ENCODE assay signal across 8 mouse cellular contexts in the genomic region with DNA sequence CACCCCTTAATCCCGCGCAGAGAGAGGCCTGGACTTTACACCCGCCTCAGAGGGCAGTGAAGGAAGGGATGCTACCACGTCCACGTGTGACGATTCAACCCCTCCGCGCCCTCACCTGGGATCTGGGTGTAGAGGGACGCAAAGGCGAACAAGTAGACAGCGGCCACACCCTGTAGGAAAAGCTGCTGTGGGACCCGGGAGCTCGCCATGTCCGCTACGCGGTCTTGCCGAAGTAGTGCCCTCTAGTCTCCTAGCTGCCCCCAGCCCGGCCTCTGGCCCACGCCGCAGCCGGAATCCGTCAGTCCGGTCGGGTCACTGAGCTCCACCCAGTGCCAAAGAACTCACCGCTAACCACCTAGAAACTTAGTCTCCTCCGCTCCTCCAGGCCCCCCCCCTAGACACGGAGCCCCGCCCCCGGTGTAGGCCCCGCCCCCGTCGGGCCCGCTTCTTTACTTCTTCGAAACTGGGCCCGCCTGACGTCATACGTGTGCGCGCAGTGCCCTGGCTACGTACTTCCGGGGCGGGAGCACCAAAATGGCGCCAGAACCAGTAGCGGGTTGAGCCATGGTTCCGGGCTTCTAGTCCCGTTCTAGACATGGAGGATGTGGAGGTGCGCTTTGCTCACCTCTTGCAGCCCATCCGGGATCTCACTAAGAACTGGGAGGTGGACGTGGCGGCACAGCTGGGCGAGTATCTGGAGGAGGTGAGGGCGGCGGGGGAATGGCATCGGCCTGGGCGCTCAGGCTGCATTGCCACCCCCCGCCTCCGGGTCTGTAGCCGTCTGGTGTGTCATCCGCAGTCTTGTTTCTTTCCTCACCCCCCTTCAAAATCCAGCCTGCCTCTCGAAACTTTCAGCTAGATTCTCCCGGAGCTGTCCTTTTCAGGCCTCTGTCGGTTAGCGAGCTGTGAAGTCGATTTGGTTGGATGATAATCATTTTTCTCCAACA. TPM values are rescaled to one million over a fixed set of nuclear protein-coding genes. Genes with fewer than 3 reads are reported as not detected.
DNase-seq lines count a peak whose midpoint lies in the region; ATAC-seq and TF ChIP-seq lines count a peak whose summit lies in the region.

Gene Lmf2 (minus strand): TSS at position 419 of the 947 bp plus-strand sequence.
Gene Ncaph2 (plus strand): TSS at position 479 of the 947 bp plus-strand sequence.

- no peaks in the 10 kb centered on the region for H3K9me3 ChIP-seq in embryonic facial prominence, embryonic 14.5 days (ENCODE audit: control insufficient read depth, low read length)
- no peaks in the 10 kb centered on the region for H3K9me3 ChIP-seq in limb, embryonic 14.5 days (ENCODE audit: control insufficient read depth, low read length)
- no peaks in the 10 kb centered on the region for H3K9me3 ChIP-seq in midbrain, postnatal 0 days (ENCODE audit: low read length)

- peaks cover 16% of the 10 kb centered on the region for H3K4me1 ChIP-seq in embryonic facial prominence, embryonic 14.5 days (ENCODE audit: control insufficient read depth, insufficient read depth, low read length)
- peaks cover 18% of the 10 kb centered on the region for H3K4me1 ChIP-seq in limb, embryonic 14.5 days (ENCODE audit: control insufficient read depth, insufficient read depth, low read length)
- peaks cover 5% of the 10 kb centered on the region; the same call in 1 of the 2 replicates for H3K4me1 ChIP-seq in midbrain, postnatal 0 days (ENCODE audit: insufficient read depth, low read length)

- peak; percentile 51; the same call in 1 of the 2 replicates for TF ChIP-seq POLR2A in limb, embryonic 14.5 days (IDR thresholded peaks at IDR 0.05; ENCODE audit: borderline replicate concordance, extremely low read depth, insufficient read depth, insufficient read length)

- ATAC-seq in embryonic facial prominence, embryonic 14.5 days (ENCODE audit: low read depth) = peak; percentile 91
- peak; percentile 94 for ATAC-seq in limb, embryonic 14.5 days (ENCODE audit: low FRiP score, low read depth)
- ATAC-seq in midbrain, postnatal 0 days (ENCODE audit: low FRiP score) = peak; percentile 88

- peak within 1 kb of the TSS; percentile 90 for H3K9ac ChIP-seq in embryonic facial prominence, embryonic 14.5 days (ENCODE audit: low read depth, low read length)
- peak within 1 kb of the TSS; percentile 83 for H3K9ac ChIP-seq in limb, embryonic 14.5 days (ENCODE audit: low read depth, low read length, severe bottlenecking)
- H3K9ac ChIP-seq in midbrain, postnatal 0 days (replicated peaks; ENCODE audit: low read length, poor library complexity, severe bottlenecking) = peak within 1 kb of the TSS; percentile 73

- no peaks in the 10 kb centered on the region for H3K27me3 ChIP-seq in embryonic facial prominence, embryonic 14.5 days (replicated peaks; ENCODE audit: control insufficient read depth, insufficient read depth, low read length)
- H3K27me3 ChIP-seq in limb, embryonic 14.5 days (ENCODE audit: control insufficient read depth, insufficient read depth, low read length) = no peaks in the 10 kb centered on the region
- no peaks in the 10 kb centered on the region for H3K27me3 ChIP-seq in midbrain, postnatal 0 days (ENCODE audit: insufficient read depth, low read length)

- peak within 1 kb of the TSS; percentile 86 for H3K4me3 ChIP-seq in embryonic facial prominence, embryonic 14.5 days (ENCODE audit: low read depth, low read length)
- peak within 1 kb of the TSS; percentile 89 for H3K4me3 ChIP-seq in limb, embryonic 14.5 days (replicated peaks; ENCODE audit: low read length)
- peak within 1 kb of the TSS; percentile 68 for H3K4me3 ChIP-seq in midbrain, postnatal 0 days (ENCODE audit: low read depth, low read length)

- WGBS in embryonic facial prominence, embryonic 14.5 days = under 1% methylated on average over 48 of the region's 64 CpGs
- WGBS in limb, embryonic 14.5 days = under 1% methylated on average over 60 of the region's 64 CpGs
- WGBS in midbrain, postnatal 0 days = under 1% methylated on average over 64 of the region's 64 CpGs

- peak within 1 kb of the TSS; percentile 86 for H3K4me2 ChIP-seq in embryonic facial prominence, embryonic 14.5 days (ENCODE audit: low read depth, low read length)
- peak within 1 kb of the TSS; percentile 77 for H3K4me2 ChIP-seq in limb, embryonic 14.5 days (replicated peaks; ENCODE audit: low read depth, low read length, severe bottlenecking)
- H3K4me2 ChIP-seq in midbrain, postnatal 0 days (ENCODE audit: low read depth, low read length, poor library complexity, severe bottlenecking) = peak within 1 kb of the TSS; percentile 70

- no peak; the same call in 1 of the 2 replicates for TF ChIP-seq CTCF in midbrain, postnatal 0 days (IDR thresholded peaks at IDR 0.05)

- peak; percentile 95 for DNase-seq in 3T3-L1 (ENCODE audit: low read depth, low spot score)
- peak; percentile 89 to 95 for DNase-seq in adrenal gland, postnatal 4 days (ENCODE audit: low spot score in 2 of 2)
- DNase-seq in embryonic facial prominence, embryonic 14.5 days (ENCODE audit: low spot score) = peak; percentile 98
- DNase-seq in heart, adult 8-10 months (ENCODE audit: low spot score) = peak; percentile 95
- peak; percentile 97 for DNase-seq in kidney, adult 9 months
- DNase-seq in limb, embryonic 14.5 days (ENCODE audit: low spot score) = peak; percentile 95
- DNase-seq in midbrain, postnatal 0 days (ENCODE audit: low spot score) = peak; percentile 97
- DNase-seq in spleen, postnatal 14 days (ENCODE audit: low spot score in 2 of 2) = peak; percentile 90 to 96

- peaks cover 53% of the 10 kb centered on the region for H3K36me3 ChIP-seq in embryonic facial prominence, embryonic 14.5 days (ENCODE audit: control insufficient read depth, insufficient read depth, low read length)
- peaks cover 46% of the 10 kb centered on the region for H3K36me3 ChIP-seq in limb, embryonic 14.5 days (ENCODE audit: control insufficient read depth, insufficient read depth, low read length)
- H3K36me3 ChIP-seq in midbrain, postnatal 0 days (ENCODE audit: insufficient read depth, low read length) = peaks cover 27% of the 10 kb centered on the region

- H3K27ac ChIP-seq in embryonic facial prominence, embryonic 14.5 days (replicated peaks; ENCODE audit: low read depth, low read length) = peak within 1 kb of the TSS; percentile 96
- H3K27ac ChIP-seq in limb, embryonic 14.5 days (replicated peaks; ENCODE audit: low read depth, low read length) = peak within 1 kb of the TSS; percentile 89
- peak within 1 kb of the TSS; percentile 82 for H3K27ac ChIP-seq in midbrain, postnatal 0 days (ENCODE audit: low read depth, low read length)

RNA-seq across cellular contexts. Expression of gene Lmf2, which starts in this region (rescaled TPM):
- total RNA-seq in adrenal gland, postnatal 4 days (2021) = 10 to 100 TPM; 59.3 to 59.5 TPM
- polyA plus RNA-seq in embryonic facial prominence, embryonic 14.5 days (2014; fragmentation: Nextera tagmentation; extraction: Ambion mirVana) = 47.8 and 59.1 TPM in 2 replicates
- 10 to 100 TPM; 23.6 to 29.1 (median 26.7) TPM for total RNA-seq in heart, adult 8-10 months (2022)
- polyA plus RNA-seq in limb, embryonic 14.5 days (2012; rRNA removed) = 55.7 and 74.0 TPM in 2 replicates
- polyA plus RNA-seq in limb, embryonic 14.5 days (2014; fragmentation: Nextera tagmentation; extraction: Ambion mirVana) = 49.1 and 53.6 TPM in 2 replicates
- total RNA-seq in midbrain, postnatal 0 days (2014; rRNA removed) = 20.2 and 25.6 TPM in 2 replicates
- 27.3 and 30.9 TPM in 2 replicates for polyA plus RNA-seq in midbrain, postnatal 0 days (2015; fragmentation: Nextera tagmentation; extraction: Ambion mirVana)

RNA-seq across cellular contexts. Expression of gene Ncaph2, which starts in this region (rescaled TPM):
- total RNA-seq in adrenal gland, postnatal 4 days (2021) = 100 to 1,000 TPM; 126 to 133 TPM
- 139 and 162 TPM in 2 replicates for polyA plus RNA-seq in embryonic facial prominence, embryonic 14.5 days (2014; fragmentation: Nextera tagmentation; extraction: Ambion mirVana)
- total RNA-seq in heart, adult 8-10 months (2022) = 10 to 100 TPM; 52.8 to 67.4 (median 57.4) TPM
- 153 and 209 TPM in 2 replicates for polyA plus RNA-seq in limb, embryonic 14.5 days (2012; rRNA removed)
- polyA plus RNA-seq in limb, embryonic 14.5 days (2014; fragmentation: Nextera tagmentation; extraction: Ambion mirVana) = 145 and 160 TPM in 2 replicates
- 87.1 and 88.8 TPM in 2 replicates for total RNA-seq in midbrain, postnatal 0 days (2014; rRNA removed)
- 88.0 and 96.9 TPM in 2 replicates for polyA plus RNA-seq in midbrain, postnatal 0 days (2015; fragmentation: Nextera tagmentation; extraction: Ambion mirVana)

Comparison
In these comparisons a context has a peak if more than half of its experiments do, and no peak if none do; other contexts are left out.
1. Peak in every context shown above with its lines: DNase-seq, ATAC-seq, H3K4me3 ChIP-seq and H3K27ac ChIP-seq.